Mouse (Mus musculus) thymus, adult 2 months (tissue): ENCODE measurements around the gene Il21r.

Experiments
- CTCF ChIP-seq: fragments of 200-500 bp; IDR thresholded peaks from 2 replicates; pipeline ENCODE4 v1.5.1; 2012; ENCODE audit warnings: mild to moderate bottlenecking, control low read depth, low read length, moderate library complexity, borderline replicate concordance; ENCODE audit not compliant: control insufficient read depth, poor library complexity, insufficient read depth; ENCODE audit errors: extremely low read depth
- POLR2A ChIP-seq: fragments of 200-500 bp; IDR thresholded peaks from 2 replicates; pipeline ENCODE4 v1.6.1; 2012; ENCODE audit warnings: mild to moderate bottlenecking, low read length, control low read depth, moderate library complexity; ENCODE audit not compliant: control insufficient read depth, poor library complexity, insufficient read depth; ENCODE audit errors: extremely low read depth

- TF ChIP-seq POLR2A = no peak
- TF ChIP-seq CTCF = no peak
Observed at GRCm38 (mm10) chr7:125568888-125569287, 34.3 kb upstream of the Il21r start.
